Mouse (Mus musculus): ENCODE data around the gene Ago3. TPM values are rescaled to one million over a fixed set of nuclear protein-coding genes. Genes with fewer than 3 reads are reported as not detected.

The Ago3 gene
- total and polyA plus RNA-seq, 3 experiments = 7.3 to 7.9 TPM; not detected in 1

DNA sequence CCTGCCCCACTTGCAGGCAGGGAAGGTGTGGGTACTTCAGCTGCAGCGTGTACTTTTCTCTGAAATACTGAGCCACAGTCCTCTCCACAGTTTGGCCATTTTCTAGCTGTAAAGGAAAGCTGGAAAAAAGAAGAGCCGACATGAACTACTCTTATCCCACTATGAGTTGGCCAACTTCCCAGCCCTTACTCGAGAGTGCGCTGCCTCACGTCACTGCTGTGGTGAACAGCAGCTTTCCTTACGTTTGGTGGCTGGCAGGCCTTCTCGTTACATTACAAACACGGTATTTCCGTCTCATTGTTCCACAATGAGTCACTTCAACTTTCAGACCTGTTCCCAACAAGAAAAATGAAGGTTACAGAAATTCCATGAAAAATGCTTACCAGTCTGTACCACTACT lies 57.9 kb downstream of the Ago3 start:
- no peak overlapping the region for H3K4me3 ChIP-seq (ENCODE audit: control insufficient read depth in 1 of 2, insufficient read depth in 1 of 2, low read depth in 2 of 2, low read length in 2 of 2)
- no peaks in the 10 kb centered on the region for H3K79me2 ChIP-seq (ENCODE audit: control insufficient read depth, insufficient read depth, low read length, poor library complexity)
- H3K27ac ChIP-seq (ENCODE audit: control insufficient read depth, low read depth, low read length) = no peak overlapping the region
- no peaks in the 10 kb centered on the region for H3K9me3 ChIP-seq (replicated peaks; ENCODE audit: insufficient read depth, low read length)
- no peak overlapping the region for H3K9ac ChIP-seq (ENCODE audit: control insufficient read depth, low read depth, low read length, poor library complexity, severe bottlenecking)
- no peaks in the 10 kb centered on the region for H3K4me1 ChIP-seq (ENCODE audit: control insufficient read depth in 1 of 2, insufficient read depth in 2 of 2, low read length in 2 of 2)
- no peak for DNase-seq (ENCODE audit: low read depth, low spot score)
- TF ChIP-seq CTCF (IDR thresholded peaks at IDR 0.05 in 2 of 3, conservative IDR thresholded peaks at IDR 0.05 in 1 of 3; ENCODE audit: control insufficient read depth in 1 of 3, insufficient read depth in 1 of 3, low read depth in 2 of 3, low read length in 3 of 3, poor library complexity in 1 of 3, severe bottlenecking in 1 of 3) = no peak
- no peak for TF ChIP-seq POLR2A (IDR thresholded peaks at IDR 0.05; ENCODE audit: control insufficient read depth in 1 of 2, insufficient read depth in 1 of 2, low read depth in 1 of 2, low read length in 2 of 2, poor library complexity in 1 of 2)
- TF ChIP-seq UBTF (IDR thresholded peaks at IDR 0.05; ENCODE audit: borderline replicate concordance, insufficient read depth, low read depth, low read length) = no peak
- no peak for TF ChIP-seq SMC3 (IDR thresholded peaks at IDR 0.05; ENCODE audit: low read depth, low read length)
- no peak for TF ChIP-seq GABPA (IDR thresholded peaks at IDR 0.05; ENCODE audit: low read depth, low read length)
- TF ChIP-seq MYC (IDR thresholded peaks at IDR 0.05; ENCODE audit: low read depth, low read length) = no peak
- TF ChIP-seq USF2 (IDR thresholded peaks at IDR 0.05; ENCODE audit: borderline replicate concordance in 1 of 2, insufficient read depth in 1 of 2, low read depth in 1 of 2, low read length in 2 of 2) = no peak
- TF ChIP-seq RAD21 (IDR thresholded peaks at IDR 0.05; ENCODE audit: low read depth, low read length) = no peak
- no peak for TF ChIP-seq POLR2AphosphoS5 (IDR thresholded peaks at IDR 0.05; ENCODE audit: borderline replicate concordance, low read depth, low read length)
- no peak for TF ChIP-seq ELF1 (IDR thresholded peaks at IDR 0.05; ENCODE audit: low read depth, low read length)
- no peak for TF ChIP-seq EP300 (IDR thresholded peaks at IDR 0.05; ENCODE audit: low read depth in 1 of 2, low read length in 2 of 2)
- TF ChIP-seq MAZ (IDR thresholded peaks at IDR 0.05; ENCODE audit: low read depth, low read length) = no peak
- no peak for TF ChIP-seq TCF12 (IDR thresholded peaks at IDR 0.05; ENCODE audit: low read depth, low read length)
- TF ChIP-seq BHLHE40 (IDR thresholded peaks at IDR 0.05; ENCODE audit: borderline replicate concordance, low read depth, low read length) = no peak
- TF ChIP-seq KAT2A (conservative IDR thresholded peaks at IDR 0.05; ENCODE audit: low read depth, low read length) = no peak
- no peak for TF ChIP-seq NELFE (IDR thresholded peaks at IDR 0.05; ENCODE audit: low read depth, low read length)
- TF ChIP-seq ZKSCAN1 (IDR thresholded peaks at IDR 0.05; ENCODE audit: low read depth, low read length) = no peak
- no peak for TF ChIP-seq E2F4 (IDR thresholded peaks at IDR 0.05; ENCODE audit: borderline replicate concordance, low read depth, low read length)
- no peaks in the 10 kb centered on the region for H3K27me3 ChIP-seq (ENCODE audit: control insufficient read depth in 1 of 2, insufficient read depth in 2 of 2, low read length in 2 of 2)
- peaks cover 0 to 3% of the 10 kb centered on the region in 2 experiments for H3K36me3 ChIP-seq (ENCODE audit: control insufficient read depth in 1 of 2, insufficient read depth in 2 of 2, low read length in 2 of 2)

DNA sequence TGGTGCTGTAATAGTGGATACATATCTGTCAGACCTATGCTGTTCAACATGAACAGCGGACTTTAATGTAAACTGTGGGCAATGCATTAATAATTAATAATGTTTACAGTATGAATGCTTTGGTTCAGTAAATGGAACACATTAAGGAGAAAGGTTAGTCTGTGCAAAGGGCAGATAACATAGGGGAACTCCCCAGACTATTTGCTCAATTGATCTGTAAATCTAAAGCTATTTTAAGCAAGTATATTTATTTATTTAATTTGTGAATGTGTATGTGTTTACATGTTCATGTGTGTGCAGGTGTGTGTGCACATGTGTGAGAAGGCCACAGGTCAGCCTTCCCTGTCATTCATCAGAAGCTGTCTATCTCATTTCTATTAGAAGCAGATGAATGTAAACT lies 69.3 kb downstream of the Ago3 start:
- peaks cover 0 to 5% of the 10 kb centered on the region in 2 experiments; a peak in 2 of 4 replicates for H3K36me3 ChIP-seq (ENCODE audit: control insufficient read depth in 1 of 2, insufficient read depth in 2 of 2, low read length in 2 of 2)
- H3K4me1 ChIP-seq (ENCODE audit: control insufficient read depth in 1 of 2, insufficient read depth in 2 of 2, low read length in 2 of 2) = no peaks in the 10 kb centered on the region
- no peak for TF ChIP-seq GABPA (IDR thresholded peaks at IDR 0.05; ENCODE audit: low read depth, low read length)
- no peak for TF ChIP-seq SIN3A (IDR thresholded peaks at IDR 0.05; ENCODE audit: low read length)
- no peak for TF ChIP-seq SMC3 (IDR thresholded peaks at IDR 0.05; ENCODE audit: low read depth, low read length)
- TF ChIP-seq TAL1 (IDR thresholded peaks at IDR 0.05; ENCODE audit: low read length) = no peak
- no peak for TF ChIP-seq TBP (IDR thresholded peaks at IDR 0.05; ENCODE audit: low read depth, low read length)
- no peak for TF ChIP-seq POLR2AphosphoS5 (IDR thresholded peaks at IDR 0.05; ENCODE audit: borderline replicate concordance, low read depth, low read length)
- TF ChIP-seq NRF1 (IDR thresholded peaks at IDR 0.05; ENCODE audit: insufficient read depth, low read depth, low read length, poor library complexity, severe bottlenecking) = no peak
- TF ChIP-seq USF1 (IDR thresholded peaks at IDR 0.05; ENCODE audit: low read depth, low read length) = no peak
- TF ChIP-seq MYB (IDR thresholded peaks at IDR 0.05; ENCODE audit: low read depth, low read length) = no peak
- no peak for TF ChIP-seq HCFC1 (IDR thresholded peaks at IDR 0.05; ENCODE audit: low read depth, low read length)
- TF ChIP-seq ZC3H11A (IDR thresholded peaks at IDR 0.05; ENCODE audit: low read depth, low read length) = no peak
- no peak for TF ChIP-seq ELF1 (IDR thresholded peaks at IDR 0.05; ENCODE audit: low read depth, low read length)
- TF ChIP-seq USF2 (IDR thresholded peaks at IDR 0.05; ENCODE audit: borderline replicate concordance in 1 of 2, insufficient read depth in 1 of 2, low read depth in 1 of 2, low read length in 2 of 2) = no peak
- DNase-seq (ENCODE audit: low read depth, low spot score) = no peak
- H3K27me3 ChIP-seq (ENCODE audit: control insufficient read depth in 1 of 2, insufficient read depth in 2 of 2, low read length in 2 of 2) = no peaks in the 10 kb centered on the region
- H3K4me3 ChIP-seq (ENCODE audit: control insufficient read depth in 1 of 2, insufficient read depth in 1 of 2, low read depth in 2 of 2, low read length in 2 of 2) = no peak overlapping the region
- no peaks in the 10 kb centered on the region for H3K79me2 ChIP-seq (ENCODE audit: control insufficient read depth, insufficient read depth, low read length, poor library complexity)
- no peak overlapping the region for H3K9ac ChIP-seq (ENCODE audit: control insufficient read depth, low read depth, low read length, poor library complexity, severe bottlenecking)
- H3K27ac ChIP-seq (ENCODE audit: control insufficient read depth, low read depth, low read length) = no peak overlapping the region
- no peaks in the 10 kb centered on the region for H3K9me3 ChIP-seq (replicated peaks; ENCODE audit: insufficient read depth, low read length)

Measured in MEL (cell line).